Mouse (Mus musculus): ENCODE data around the gene Pex19. TPM values are rescaled to one million over a fixed set of nuclear protein-coding genes. Genes with fewer than 3 reads are reported as not detected.

Gene Pex19
- total RNA-seq, 2 experiments from 2014 or later = 99.8 to 101 TPM

DNA sequence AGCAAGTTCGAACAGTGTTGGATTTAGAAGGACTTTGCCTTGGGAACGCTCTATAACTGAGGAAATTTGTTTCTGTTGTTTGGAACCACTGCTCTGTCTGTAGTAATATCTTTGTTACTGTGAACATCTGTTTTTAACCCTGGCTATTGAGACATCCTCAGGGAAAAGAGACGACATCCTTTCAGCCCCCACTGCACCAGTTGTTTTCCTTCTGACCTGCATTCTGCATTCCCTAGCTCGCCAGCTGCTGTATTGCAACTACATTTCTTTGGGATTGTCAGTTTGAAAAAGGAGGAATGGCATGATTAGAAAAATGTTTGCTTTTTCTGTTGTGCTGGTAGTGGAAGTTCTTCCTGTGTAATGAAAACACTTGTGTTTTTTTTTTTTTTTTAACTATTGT, 54.3 kb downstream of the Pex19 start:
- no peak for DNase-seq (ENCODE audit: extremely low spot score in 1 of 2, low spot score in 1 of 2)

GRCm38 (mm10) chr1:172181777-172182176, 55.2 kb downstream of the Pex19 start:
- DNase-seq (ENCODE audit: extremely low spot score in 1 of 2, low spot score in 1 of 2) = no peak

- DNase-seq (ENCODE audit: extremely low spot score in 1 of 2, low spot score in 1 of 2) = no peak
These were observed 56.5 kb downstream of the Pex19 start for GRCm38 (mm10) chr1:172183056-172183455.

DNA sequence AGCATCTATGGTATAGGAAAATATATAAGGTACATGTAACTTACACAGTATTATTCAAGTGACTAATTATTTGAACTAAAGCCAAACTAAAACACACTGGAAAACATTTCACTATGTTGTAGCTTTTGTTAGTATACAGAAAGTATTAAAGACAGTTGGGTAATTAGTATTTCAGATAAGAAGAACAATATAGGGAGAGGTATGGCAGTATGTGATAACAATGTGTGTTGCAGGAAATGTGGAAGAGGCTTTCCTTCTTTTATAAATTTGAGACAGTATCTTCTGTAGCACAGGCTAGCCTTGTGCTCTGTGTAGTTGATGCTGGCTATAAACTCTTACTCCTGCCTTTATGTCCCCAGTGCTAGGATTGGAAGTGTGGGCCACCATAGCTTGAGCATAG, 57.4 kb downstream of the Pex19 start:
- DNase-seq (ENCODE audit: extremely low spot score in 1 of 2, low spot score in 1 of 2) = no peak

Other genes starting within 250 kb of the Pex19 start
- under 1 TPM in 1 of 2 experiments, not detected in 1; 0.14 TPM for gene Gm10521, start 231.1 kb upstream of the Pex19 start, total RNA-seq (2021)
- gene Slamf6, start 209.2 kb upstream of the Pex19 start, total RNA-seq (2021) = not detected
- 10 to 100 TPM; 15.9 to 18.3 TPM for gene Vangl2, start 98.3 kb upstream of the Pex19 start, total RNA-seq (2021)
- 1 to 10 TPM; 1.3 to 1.6 TPM for gene Nhlh1, start 69.2 kb upstream of the Pex19 start, total RNA-seq (2021)
- 100 to 1,000 TPM; 148 to 149 TPM for gene Copa, start 44.2 kb upstream of the Pex19 start, total RNA-seq (2021)
- 10 to 100 TPM; 59.5 to 63.2 TPM for gene Ncstn, start 44.0 kb upstream of the Pex19 start, total RNA-seq (2021)
- 100 to 1,000 TPM; 107 to 115 TPM for gene Dcaf8, start 21.3 kb downstream of the Pex19 start, total RNA-seq (2021)
- 100 to 1,000 TPM; 395 to 445 TPM for gene Pea15a, start 80.0 kb downstream of the Pex19 start, total RNA-seq (2021)
- gene Casq1, start 93.1 kb downstream of the Pex19 start, total RNA-seq (2021) = under 1 TPM; 0.49 to 0.52 TPM
- gene Atp1a4, start 131.7 kb downstream of the Pex19 start, total RNA-seq (2021) = not detected
- gene Igsf8, start 134.9 kb downstream of the Pex19 start, total RNA-seq (2021) = 100 to 1,000 TPM; 253 to 278 TPM
- 100 to 1,000 TPM; 592 to 599 TPM for gene Atp1a2, start 171.3 kb downstream of the Pex19 start, total RNA-seq (2021)
- 10 to 100 TPM; 59.0 to 68.9 TPM for gene Kcnj9, start 202.6 kb downstream of the Pex19 start, total RNA-seq (2021)
- 10 to 100 TPM; 84.0 to 88.1 TPM for gene Kcnj10, start 214.5 kb downstream of the Pex19 start, total RNA-seq (2021)
- 1 to 10 TPM; 8.6 to 8.9 TPM for gene Pigm, start 249.8 kb downstream of the Pex19 start, total RNA-seq (2021)

All from layer of hippocampus, postnatal 25 days (tissue).